In genomic region chr1:35267883-35268282, GRCm38 (mm10) we compare ENCODE assay signal across 13 mouse cellular contexts.
"Had no signal": no experiment of that assay in that cellular context is flagged by ENCODE, and none has a peak within 500 bp of the region (broad histone marks: within the 10 kb centered on the region; RNA-seq: fewer than 3 reads in every experiment).

No protein-coding gene starts in this region.

- H3K9ac ChIP-seq: limb, embryonic 13.5 days; liver, embryonic 14.5 days; neural tube, embryonic 12.5 days had no signal

- H3K4me3 ChIP-seq: layer of hippocampus, adult 2 months; limb, embryonic 13.5 days; neural tube, embryonic 12.5 days had no signal

- H3K36me3 ChIP-seq: limb, embryonic 13.5 days; neural tube, embryonic 12.5 days had no signal

- H3K27ac ChIP-seq: layer of hippocampus, adult 2 months; limb, embryonic 13.5 days; liver, embryonic 14.5 days; neural tube, embryonic 12.5 days had no signal

- H3K9me3 ChIP-seq: limb, embryonic 13.5 days; neural tube, embryonic 12.5 days had no signal

- DNase-seq: kidney, postnatal 10 days; kidney, postnatal 4 days; left cerebral cortex, postnatal 4 days; lung, adult 18-20 months; retina, postnatal 1 day; right cerebral cortex, postnatal 4 days; spleen, adult 18-20 months; thymus, adult 18-20 months; thymus, postnatal 14 days had no signal

- H3K27me3 ChIP-seq: limb, embryonic 13.5 days; neural tube, embryonic 12.5 days had no signal

- H3K4me2 ChIP-seq: limb, embryonic 13.5 days; neural tube, embryonic 12.5 days had no signal

- H3K4me1 ChIP-seq: limb, embryonic 13.5 days; neural tube, embryonic 12.5 days had no signal
